Mouse (Mus musculus) erythroblast, embryonic 14.5 days (primary cell): ENCODE measurements at regions not wholly inside any gene's neighbourhood (a gene's known extent, or its start where the extent isn't known, plus 50 kb on each side); places are given as distances from the start of the nearest gene placed in this dataset.

ENCODE experiments used
- GATA1 ChIP-seq: IDR thresholded peaks from 2 replicates; pipeline ENCODE4 v1.6.1; 2012; ENCODE audit warnings: low read length, inconsistent platforms, mixed read lengths
- TAL1 ChIP-seq: IDR thresholded peaks from 3 replicates; pipeline ENCODE4 v1.6.1; 2012; ENCODE audit warnings: low read length, inconsistent platforms, mixed read lengths

DNA sequence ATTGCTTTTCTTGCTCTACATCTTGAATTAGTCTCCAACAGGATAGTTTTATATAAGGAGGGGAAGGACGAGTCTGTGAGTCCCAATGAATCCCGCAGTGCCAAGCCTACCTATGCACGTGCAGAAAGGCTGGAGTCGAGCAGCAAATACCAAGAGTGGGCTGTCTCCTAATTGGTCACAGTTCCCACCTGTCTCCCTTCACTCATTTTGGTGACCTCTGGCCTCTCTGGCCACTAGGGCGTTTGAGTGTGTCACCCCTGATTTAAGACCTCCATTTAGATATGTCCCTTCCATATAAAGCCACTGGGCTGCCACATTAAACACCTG is 234.1 kb downstream of the Zfp36l1 start:
- TF ChIP-seq GATA1 (no peak), TAL1 (no peak)
